Mouse (Mus musculus): Measurements from ENCODE around the gene Cpeb1.

The Cpeb1 gene

DNA sequence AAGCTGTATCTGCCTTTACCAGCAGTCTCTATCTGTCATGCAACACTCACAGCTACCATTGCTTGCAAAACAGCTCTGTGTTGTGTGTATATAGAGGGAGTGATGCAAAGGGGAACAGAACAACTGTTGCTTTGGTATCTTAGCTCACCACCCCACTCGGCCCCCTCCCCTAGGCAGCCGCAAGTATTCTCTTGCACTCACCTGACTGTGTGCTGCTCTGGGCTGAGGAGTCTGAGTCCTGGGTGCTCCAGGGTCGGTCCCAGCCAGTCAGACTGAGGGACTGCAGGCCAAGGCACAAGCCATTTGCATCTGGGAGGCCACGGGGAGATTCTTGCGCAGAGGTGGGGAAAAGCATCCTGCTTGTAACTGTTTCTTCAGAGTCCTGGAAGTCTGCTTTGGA lies 83.5 kb downstream of the Cpeb1 start:
- no peak for DNase-seq (ENCODE audit: extremely low spot score)

DNA sequence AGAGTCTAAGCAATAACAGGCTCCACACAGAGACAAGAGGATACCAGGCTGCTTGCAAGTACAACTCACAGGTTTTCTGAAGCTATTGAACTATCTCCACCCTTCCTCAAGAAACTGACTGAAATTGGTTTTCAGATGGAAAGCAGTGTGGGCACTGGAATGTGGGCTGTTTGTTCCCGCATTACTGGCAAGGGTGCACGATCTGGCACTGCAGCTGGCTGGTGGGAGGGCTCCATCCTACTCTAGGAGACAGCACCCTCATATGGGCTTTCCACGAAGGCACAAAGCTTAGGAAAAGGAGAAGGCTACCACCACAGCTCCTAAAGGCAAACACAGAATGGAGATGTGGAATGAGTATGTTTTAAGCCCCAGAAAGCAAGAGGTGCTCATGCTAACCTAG lies 85.5 kb downstream of the Cpeb1 start:
- no peak for DNase-seq (ENCODE audit: extremely low spot score)

DNA sequence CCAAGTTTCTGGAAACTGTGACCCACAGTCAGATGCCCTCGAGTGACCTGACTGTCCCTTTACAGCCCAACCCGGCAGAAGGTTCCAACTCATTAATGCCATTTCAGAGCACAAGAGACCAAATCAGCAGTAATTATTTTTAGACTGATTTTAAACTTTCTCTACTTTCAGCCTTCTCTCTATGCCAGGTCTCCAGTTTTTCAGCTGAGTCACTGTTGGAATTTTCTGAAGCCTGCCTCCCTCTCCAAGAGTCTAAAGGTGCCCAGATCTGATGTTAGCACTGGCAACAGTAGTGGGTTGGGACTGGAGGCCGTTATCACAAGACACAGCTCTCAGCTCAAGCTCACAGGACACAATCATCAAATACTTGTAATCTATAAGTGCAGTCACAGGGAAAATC lies 87.3 kb downstream of the Cpeb1 start:
- DNase-seq (ENCODE audit: extremely low spot score) = no peak

DNA sequence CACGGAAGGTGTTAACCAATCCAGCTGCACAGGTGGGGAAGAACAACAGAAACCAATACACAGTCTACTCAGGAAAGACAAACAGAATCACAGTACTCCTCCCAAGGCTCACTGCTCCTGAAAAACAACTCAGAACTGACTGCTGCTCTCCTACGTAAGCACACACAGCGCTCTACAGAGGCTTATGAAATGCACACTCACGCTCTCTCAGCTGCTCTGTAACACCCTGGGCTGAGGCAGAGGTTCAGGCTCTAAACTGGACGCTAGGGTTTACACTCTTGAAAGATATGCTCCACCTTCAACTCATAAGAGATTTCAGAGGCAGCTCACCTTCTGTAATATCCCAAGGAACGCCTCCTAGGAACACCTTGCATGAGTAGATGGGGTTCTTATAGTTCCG lies 98.3 kb downstream of the Cpeb1 start:
- no peak for DNase-seq (ENCODE audit: extremely low spot score)

DNA sequence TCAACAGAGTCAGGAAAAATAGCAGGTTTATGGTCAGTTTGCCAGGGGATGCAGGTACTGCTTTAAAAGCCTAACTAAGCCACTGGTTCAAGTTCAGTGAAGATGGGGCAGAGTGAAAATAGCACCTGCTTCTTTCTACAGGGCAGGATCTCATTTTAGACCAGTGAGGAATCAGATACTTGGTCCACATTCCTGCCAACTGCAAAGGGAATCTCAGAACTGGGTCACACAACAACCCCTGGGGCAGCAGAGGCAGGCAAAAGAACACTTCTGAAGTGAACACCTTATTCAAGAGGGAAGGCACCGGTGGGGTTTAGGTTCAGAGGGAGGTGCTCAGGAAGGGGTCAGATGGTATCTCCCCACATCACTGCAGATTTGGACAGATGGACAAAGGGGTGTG lies 98.9 kb downstream of the Cpeb1 start:
- DNase-seq (ENCODE audit: extremely low spot score) = no peak

DNA sequence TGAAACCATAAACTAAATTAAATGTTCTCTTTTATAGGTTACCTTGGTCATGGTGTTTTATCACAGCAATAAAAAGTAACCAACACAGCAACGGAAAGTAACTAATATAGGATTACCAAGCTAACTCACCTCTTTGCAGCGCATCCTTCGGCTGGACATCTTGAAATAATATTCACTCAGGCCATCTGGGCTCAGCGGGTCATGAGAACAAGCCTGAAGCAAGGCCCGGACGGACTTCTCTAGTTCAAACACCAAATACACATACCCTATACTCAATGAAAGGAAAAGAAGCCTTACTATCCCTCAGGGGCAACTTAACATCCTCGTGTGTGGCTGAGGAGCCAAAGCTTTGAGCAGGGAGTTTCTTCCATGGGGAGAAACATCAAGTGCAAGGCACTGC lies 99.5 kb downstream of the Cpeb1 start:
- no peak for DNase-seq (ENCODE audit: extremely low spot score)

DNA sequence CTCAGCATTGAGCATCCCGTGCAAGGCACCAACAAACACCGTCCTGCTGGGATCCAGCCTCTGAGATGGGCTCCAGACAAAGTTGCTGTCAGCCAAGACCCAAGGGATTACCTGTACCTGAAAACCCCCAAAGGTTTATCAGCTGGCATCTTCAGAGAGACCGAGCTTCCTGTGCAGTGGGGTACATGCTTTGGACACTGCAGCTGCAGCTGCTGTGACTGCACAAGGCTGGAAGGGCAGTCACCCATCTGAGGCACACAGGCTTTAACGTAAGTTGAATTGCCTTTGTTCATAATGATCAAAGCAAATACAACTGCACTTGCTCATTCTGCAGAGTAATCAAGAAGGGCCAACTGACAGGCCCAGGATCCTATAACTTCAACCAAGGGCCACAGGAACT lies 103.4 kb downstream of the Cpeb1 start:
- DNase-seq (ENCODE audit: extremely low spot score) = no peak

DNA sequence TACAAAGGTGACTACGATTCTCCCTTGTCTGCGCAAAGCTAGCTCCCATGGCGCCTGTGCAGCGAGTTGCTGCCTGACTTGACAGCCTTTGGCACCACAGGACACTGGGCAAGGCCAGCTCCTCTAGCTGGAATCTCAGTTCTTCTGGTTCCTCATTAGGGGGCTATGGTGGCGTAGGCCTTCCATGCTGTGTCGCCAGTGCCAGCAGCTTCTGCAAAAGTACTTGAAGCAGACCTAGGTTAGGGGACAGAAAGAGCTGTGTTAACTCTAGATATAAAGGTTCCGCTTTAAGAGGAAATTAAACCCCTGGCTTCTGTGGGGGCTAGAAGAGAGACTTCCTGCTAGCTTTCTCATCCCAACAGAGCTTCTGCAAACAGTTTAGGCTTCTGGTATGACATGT lies 107.1 kb downstream of the Cpeb1 start:
- DNase-seq (ENCODE audit: extremely low spot score) = no peak

DNA sequence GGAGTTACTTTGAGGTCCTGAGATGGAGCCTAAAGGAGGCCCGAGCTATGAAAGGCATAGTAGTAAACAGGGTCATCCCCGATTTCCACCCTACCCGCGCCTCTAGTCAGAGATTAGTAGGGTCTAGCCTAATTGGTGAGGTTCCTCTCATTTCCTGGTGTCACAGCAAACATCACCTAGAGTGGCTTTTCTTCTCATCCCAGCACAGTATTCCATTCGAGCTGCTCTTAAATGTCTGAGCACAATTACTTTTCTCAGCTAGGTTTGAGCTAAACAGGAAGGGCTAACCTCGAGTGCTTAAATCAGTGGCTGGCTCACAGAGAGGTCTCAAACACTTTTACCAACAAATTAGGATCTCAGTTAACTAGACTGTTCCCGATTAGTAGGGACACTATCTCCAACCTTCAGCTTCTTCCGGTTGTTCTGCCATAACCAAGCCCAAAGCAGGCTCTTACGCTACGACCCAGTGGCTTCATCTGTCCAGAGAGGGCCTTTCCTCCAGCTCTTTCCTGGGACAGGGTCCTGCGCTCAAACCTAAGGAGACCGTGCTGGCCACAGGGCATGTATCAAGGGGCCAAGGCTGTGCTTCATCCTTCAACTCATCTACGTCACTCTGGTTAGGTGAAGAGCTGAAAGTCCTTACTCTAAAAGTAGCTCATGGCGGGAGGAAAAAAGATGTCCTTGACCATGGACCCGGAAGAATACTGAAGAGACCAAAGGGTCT lies 109.7 kb downstream of the Cpeb1 start:
- no peak for DNase-seq (ENCODE audit: extremely low spot score)

DNA sequence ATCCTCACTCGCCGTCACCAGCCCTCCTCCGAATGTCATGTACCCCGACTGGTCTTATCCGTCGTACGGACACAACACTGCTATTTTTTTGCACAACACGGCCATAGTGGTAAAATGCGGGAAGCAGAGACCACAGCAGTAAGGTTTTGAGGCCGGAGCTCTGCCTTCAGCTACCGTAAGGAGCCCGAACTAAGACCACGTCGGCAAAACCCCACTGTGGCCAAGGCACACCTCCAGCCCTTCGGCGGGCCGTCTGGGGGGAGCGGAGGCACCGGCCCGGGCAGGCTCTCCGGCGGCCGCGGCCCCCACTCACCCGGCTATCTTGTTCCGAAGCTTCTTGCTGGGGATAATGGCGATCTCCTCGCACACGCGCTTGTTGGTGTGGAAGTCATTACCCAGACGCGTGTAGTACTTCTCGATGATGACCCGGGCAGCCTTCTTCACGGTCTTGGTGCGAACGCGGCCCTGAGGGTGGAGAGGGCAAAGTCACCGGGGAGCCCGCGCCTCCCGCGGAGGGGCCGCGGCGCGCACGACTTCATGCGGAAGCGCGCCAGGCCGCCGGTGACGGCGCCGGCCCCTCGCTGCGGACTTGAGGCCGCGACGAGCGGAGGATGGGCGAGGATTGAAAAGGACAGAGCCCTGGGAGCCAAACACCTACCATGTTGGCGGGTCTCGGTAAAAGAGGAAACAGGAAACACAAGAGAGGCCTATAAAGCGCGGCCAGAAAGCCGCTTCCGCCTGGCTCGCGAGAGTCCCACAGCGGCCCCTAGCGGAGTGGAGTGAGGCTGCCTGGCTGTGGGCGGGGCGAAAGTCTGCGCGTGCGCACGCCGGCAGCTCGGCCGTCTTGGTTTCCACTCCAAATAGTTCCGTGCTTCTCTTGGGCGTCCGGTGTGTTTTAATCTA lies 110.5 kb downstream of the Cpeb1 start, which contains the start of gene Rps17:
TSS of gene Rps17 (minus strand) at position 711 of the 903 bp plus-strand sequence.
- DNase-seq (ENCODE audit: extremely low spot score) = peak; percentile 99

DNA sequence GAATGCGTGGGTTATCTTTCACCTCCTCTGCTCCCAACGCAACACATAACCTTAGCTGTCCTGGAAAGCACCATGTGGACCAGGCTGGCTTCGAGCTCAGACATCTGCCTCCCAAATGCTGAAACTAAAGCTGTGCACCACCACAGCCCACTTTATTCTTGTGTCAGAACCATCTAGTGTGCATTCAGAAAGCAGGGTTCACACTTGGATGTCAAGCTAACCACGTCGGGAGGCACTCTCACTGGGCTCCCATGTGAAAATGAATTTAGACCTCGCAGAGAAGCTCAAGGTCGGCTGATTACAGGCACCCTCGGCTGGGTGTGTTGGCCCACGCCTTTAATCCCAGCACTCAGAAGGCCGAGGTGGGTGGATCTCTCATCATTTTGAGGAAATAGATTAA lies 111.4 kb downstream of the Cpeb1 start:
- DNase-seq (ENCODE audit: extremely low spot score) = no peak

DNA sequence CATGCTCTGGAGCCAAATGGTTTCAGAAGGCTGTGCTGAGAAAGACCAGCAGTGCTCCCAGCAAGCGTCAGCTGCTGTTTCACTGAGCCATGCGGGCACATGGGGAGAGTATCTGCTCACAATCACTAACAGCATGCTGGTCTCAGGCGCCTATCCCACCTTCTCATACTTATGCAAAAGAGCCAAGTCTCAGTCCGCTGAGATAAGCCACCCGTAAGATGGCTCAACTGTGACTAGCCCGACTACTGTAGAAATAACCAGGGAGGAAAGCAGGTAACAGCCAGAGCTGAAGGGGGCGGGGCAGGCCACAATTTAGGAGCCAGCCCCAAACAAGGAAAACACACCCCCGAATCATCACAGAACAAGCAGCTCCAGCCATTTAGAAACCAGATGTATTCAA lies 111.9 kb downstream of the Cpeb1 start:
- no peak for DNase-seq (ENCODE audit: extremely low spot score)

DNA sequence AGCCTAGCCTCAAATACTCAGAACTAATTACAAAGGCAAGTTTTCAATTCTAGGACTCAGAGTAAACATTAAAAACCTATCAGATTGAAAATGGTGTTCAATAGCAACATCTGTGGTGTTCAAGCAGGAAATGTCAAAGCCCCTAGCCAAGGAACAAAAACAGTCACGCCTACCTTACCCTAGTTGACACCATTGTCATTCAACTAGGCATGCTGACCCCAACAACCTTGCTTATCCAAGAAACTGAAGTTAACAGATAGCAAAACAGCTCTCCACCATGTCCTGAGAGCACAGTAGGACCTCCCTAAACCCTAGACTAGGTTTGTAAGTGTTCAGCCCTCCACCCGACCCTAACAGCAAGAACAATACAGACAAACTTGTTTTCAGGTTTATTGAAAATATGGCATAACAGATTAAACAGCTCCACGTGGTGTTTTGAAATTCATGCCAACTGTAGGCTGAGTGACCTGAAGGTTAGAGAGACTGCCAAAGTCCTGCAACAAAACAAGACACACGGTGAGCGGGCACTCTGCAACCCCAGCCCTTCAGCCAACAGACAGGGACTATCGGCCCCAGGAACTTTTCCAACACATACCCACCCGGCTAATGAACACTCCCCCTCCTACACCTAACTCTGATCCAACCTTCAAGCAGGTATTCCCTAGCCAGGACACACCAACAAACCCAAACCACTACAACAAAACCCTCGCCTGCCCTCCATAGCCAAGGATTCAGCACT lies 112.7 kb downstream of the Cpeb1 start:
- no peak for DNase-seq (ENCODE audit: extremely low spot score)

DNA sequence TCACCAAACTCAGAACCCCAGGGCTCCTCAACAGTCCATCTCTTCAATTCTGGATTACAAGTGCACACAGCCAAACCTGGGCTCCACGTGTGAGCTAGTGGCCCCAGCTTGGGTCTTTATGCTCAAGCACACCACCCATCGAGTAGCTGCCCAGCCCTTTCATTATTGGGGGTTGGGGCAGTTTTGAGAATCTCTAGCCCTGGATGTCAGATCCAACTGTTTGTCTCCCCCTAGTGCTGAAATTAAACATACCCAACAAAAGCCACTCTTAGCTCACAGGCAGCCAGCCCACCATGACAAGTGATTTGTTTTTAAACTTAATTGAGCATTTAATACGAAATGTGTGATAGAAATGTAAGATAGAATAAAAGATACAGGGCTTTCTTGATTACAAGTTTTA lies 113.7 kb downstream of the Cpeb1 start:
- peak; percentile 36 for DNase-seq (ENCODE audit: extremely low spot score)

DNA sequence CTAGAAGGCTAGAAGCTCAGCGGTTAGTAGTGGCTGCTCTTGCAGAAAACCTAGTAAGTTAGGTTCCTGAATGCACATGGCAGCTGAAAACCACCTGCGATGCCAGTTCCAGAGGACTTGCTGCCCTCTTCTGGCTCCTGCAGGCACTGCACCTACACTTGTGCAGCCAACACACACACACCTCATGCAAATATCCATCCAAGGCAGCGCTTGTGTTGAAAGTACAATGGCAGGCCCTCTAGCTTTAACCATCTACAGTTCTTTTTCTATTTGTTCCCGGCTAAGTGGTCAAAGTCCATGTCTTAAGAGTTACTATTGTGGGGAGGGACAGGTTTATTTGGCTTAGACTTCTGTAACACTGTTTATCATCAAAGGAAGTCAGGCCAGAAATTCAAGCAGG lies 115.5 kb downstream of the Cpeb1 start:
- peak; percentile 59 for DNase-seq (ENCODE audit: extremely low spot score)

DNA sequence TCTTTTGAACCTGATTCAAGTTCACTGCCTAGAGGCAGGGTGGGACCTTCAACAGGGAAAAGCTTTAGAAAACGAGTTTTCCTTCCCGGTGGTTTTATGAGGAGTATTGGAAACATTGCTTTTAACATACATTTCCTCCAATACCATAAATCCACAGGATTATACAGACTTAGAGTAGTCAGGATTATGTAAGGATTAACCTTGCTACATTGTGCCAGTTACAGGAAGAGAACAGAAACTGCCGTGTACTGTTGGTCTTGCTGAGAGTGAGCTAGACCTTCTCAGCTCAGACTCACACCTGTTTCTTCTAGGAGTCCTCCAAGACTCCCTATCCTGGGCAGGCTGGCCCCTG lies 116.8 kb downstream of the Cpeb1 start:
- no peak for DNase-seq (ENCODE audit: extremely low spot score)

DNA sequence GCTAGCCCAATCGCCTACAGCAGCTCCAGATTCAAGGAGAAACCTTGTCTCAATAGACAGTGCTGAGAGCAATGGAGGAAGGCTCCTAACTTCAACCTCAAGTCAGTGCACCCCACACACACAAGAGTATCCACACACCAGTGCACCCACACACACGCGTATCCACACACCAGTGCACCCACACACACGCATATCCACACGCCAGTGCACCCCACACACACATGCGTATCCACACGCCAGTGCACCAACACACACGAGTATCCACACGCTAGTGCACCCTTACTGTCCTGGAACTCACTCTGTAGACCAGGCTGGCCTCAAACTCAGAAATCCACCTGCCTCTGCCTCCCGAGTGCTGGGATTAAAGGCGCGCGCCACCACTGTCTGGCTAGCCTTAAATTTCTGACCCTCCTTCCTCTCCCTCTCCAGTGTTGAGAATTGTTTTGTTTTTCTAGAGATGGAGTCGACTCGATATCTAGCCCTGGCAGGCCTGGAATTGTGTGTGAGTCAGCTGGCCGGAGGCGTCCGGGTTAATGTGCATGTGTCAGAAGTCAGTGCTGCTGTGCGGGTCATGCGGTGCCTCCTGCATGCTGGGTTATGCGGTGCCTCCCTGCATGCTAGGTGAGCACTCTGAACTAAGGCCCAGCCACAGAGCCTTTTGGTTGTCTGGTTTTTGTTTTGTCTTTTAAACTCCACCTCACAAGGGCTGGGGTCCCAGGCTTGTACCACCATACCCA lies 117.3 kb downstream of the Cpeb1 start:
- no peak for DNase-seq (ENCODE audit: extremely low spot score)

DNA sequence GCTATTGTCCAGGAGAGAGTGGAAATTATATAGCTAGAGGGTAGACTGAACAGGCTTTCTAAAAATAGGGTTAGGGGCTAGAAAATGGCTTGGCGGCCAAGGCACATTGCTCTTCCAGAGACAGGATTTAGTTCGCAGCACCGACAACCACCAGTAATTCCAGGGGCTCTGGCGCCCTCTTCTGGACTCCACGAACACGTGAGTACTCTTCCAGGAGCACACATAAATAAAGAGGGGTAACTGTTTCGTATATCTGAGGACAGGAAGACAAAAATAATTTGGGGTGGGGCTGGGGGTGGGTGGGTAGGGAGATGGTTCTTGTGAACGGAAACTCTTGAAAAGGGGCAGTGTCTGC lies 118.9 kb downstream of the Cpeb1 start:
- DNase-seq (ENCODE audit: extremely low spot score) = peak; percentile 66

DNA sequence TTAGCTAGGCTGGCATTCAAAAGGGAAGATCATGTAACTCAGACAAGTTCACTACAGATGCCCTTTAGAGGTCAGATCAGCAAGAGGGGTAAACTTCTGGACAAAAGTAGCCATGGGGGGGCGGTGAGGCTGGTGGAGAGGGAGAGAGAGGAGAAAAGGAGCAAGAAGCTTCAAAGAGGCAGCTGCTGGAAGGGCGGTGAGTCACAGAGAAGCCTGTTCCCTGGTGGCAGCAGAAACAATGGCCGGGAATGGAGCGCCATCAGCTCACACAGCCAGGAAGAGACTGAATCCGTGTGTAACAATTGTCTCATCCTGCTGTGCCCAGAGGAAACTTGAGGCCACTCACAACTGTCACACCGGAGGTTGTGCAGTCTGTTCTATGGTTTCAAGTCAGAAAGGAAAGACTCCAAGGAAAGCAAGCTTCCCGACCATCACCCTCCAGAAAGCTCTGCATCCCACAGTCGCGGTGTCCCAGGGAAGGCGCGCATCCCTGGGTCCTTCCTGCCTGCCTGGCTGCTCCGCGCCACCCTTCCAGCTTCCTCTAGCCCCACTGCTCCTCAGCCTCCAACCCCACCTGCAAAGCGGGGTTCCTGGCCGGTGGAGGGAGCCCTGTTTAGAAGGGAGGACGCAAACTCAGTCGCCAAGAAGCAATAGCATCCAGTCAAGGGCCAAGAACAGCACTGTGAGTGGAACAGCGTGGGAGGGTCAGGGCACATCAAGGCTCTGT lies 119.4 kb downstream of the Cpeb1 start:
- DNase-seq (ENCODE audit: extremely low spot score) = peak; percentile 47

DNA sequence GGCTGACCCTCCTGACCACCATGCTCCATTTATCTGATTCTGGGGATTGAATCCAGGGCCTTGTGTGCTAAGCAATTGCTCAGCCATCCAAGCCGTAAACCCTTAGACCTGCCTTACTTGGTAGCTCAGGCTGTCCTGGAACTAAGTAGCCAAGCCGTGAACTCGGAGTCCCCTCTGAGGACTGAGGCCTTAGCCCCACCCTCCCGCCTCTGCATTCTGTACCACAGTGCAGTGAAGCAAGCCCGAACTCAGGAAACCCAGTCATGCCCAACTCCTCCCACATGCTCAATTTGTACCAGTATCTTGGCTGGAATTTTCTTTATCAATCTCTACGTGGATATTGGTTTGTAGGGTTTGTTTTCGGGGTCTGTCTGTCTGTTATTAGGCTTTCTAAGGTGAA lies 123.4 kb downstream of the Cpeb1 start:
- no peak for DNase-seq (ENCODE audit: extremely low spot score)

DNA sequence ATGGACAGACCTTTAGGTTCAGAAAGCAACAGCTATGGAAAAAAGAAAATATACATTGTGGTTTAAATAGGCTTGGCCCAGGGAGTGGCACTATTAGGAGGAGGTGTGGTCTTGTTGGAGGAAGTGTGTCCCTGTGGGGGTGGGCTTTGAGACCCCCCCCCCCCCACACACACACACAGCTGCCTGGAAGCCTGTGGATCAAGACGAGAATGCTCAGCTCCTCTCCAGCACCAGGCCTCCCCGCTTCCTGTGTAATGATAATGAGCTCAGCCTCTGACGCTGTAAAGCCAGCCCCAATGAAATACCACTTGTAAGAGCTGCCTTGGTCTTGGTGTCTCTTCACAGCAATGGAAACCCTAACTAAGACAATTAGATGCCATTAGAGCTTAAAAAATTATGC lies 124.5 kb downstream of the Cpeb1 start:
- no peak for DNase-seq (ENCODE audit: extremely low spot score)
